Mouse (Mus musculus): ENCODE results near the gene Cald1. TPM values are rescaled to one million over a fixed set of nuclear protein-coding genes. Genes with fewer than 3 reads are reported as not detected.

The Cald1 gene
- polyA plus RNA-seq (2015; fragmentation: Nextera tagmentation; extraction: Ambion mirVana): 326 and 328 TPM in 2 replicates

- Histone ChIP-seq H3K9me3 (no peaks in the 10 kb centered on the region), H3K4me1 (peaks cover 65% of the 10 kb centered on the region), H3K27me3 (no peaks in the 10 kb centered on the region), H3K4me3 (peak within 1 kb of the TSS; percentile 54), H3K27ac (peak within 1 kb of the TSS; percentile 79), H3K9ac (peak within 1 kb of the TSS; percentile 76), H3K4me2 (replicated peaks) (peak within 1 kb of the TSS; percentile 74), H3K36me3 (no peaks in the 10 kb centered on the region)
- WGBS: 11% methylated on average over 16 of the region's 16 CpGs
- ATAC-seq (ENCODE audit: low FRiP score, low read depth): peak; percentile 92
These were observed at the start of gene Cald1 for GRCm38 (mm10) chr6:34598121-34599065. Gene Cald1 (plus strand): TSS chr6:34598500.

GRCm38 (mm10) chr6:34549017-34549416 lies 49.3 kb upstream of the Cald1 start:
- no peak overlapping the region for H3K4me2 ChIP-seq (replicated peaks)
- peaks cover 26% of the 10 kb centered on the region for H3K4me1 ChIP-seq
- H3K36me3 ChIP-seq: no peaks in the 10 kb centered on the region
- no peak overlapping the region for H3K9ac ChIP-seq
- no peaks in the 10 kb centered on the region for H3K27me3 ChIP-seq
- H3K27ac ChIP-seq: no peak overlapping the region
- no peak for ATAC-seq (ENCODE audit: low FRiP score, low read depth)
- 40% methylated on average over 2 of the region's 2 CpGs for WGBS
- no peaks in the 10 kb centered on the region for H3K9me3 ChIP-seq
- no peak overlapping the region for H3K4me3 ChIP-seq

GRCm38 (mm10) chr6:34552489-34553157 lies 45.7 kb upstream of the Cald1 start:
- 51% methylated on average over 4 of the region's 4 CpGs for whole genome bisulfite sequencing

GRCm38 (mm10) chr6:34554291-34554997 lies 43.9 kb upstream of the Cald1 start:
- H3K27ac ChIP-seq: no peak overlapping the region
- WGBS: 59% methylated on average over 9 of the region's 9 CpGs

More at GRCm38 (mm10) chr6:34552489-34553157, 45.7 kb upstream of the Cald1 start:
- no peak for ATAC-seq (ENCODE audit: low FRiP score, low read depth)
- H3K9ac ChIP-seq: no peak overlapping the region
- no peak overlapping the region for H3K4me2 ChIP-seq (replicated peaks)
- no peaks in the 10 kb centered on the region for H3K36me3 ChIP-seq
- 0 out of 2 replicates have a peak, but pooled peaks cover 11% of the 10 kb centered on the region for H3K4me1 ChIP-seq
- H3K27me3 ChIP-seq: no peaks in the 10 kb centered on the region
- H3K4me3 ChIP-seq: no peak overlapping the region
- H3K9me3 ChIP-seq: no peaks in the 10 kb centered on the region
- no peak overlapping the region for H3K27ac ChIP-seq

GRCm38 (mm10) chr6:34559521-34559920 lies 38.8 kb upstream of the Cald1 start:
- 57% methylated on average over 4 of the region's 4 CpGs for WGBS
- Histone ChIP-seq H3K27ac (no peak overlapping the region), H3K4me1 (peaks cover 12% of the 10 kb centered on the region; the same call in 1 of the 2 replicates), H3K4me2 (replicated peaks) (no peak overlapping the region), H3K9me3 (no peaks in the 10 kb centered on the region), H3K27me3 (no peaks in the 10 kb centered on the region), H3K9ac (no peak overlapping the region), H3K36me3 (no peaks in the 10 kb centered on the region), H3K4me3 (no peak overlapping the region)
- no peak for ATAC-seq (ENCODE audit: low FRiP score, low read depth)

More at GRCm38 (mm10) chr6:34554291-34554997, 43.9 kb upstream of the Cald1 start:
- Histone ChIP-seq H3K27me3 (no peaks in the 10 kb centered on the region), H3K9ac (no peak overlapping the region), H3K4me2 (replicated peaks) (no peak overlapping the region), H3K4me1 (peaks cover 10% of the 10 kb centered on the region; the same call in 1 of the 2 replicates), H3K4me3 (no peak overlapping the region), H3K36me3 (no peaks in the 10 kb centered on the region), H3K9me3 (no peaks in the 10 kb centered on the region)
- no peak for ATAC-seq (ENCODE audit: low FRiP score, low read depth)

- H3K36me3 ChIP-seq: no peaks in the 10 kb centered on the region
- no peak overlapping the region for H3K9ac ChIP-seq
- WGBS: 63% methylated on average over 7 of the region's 7 CpGs
- no peak overlapping the region for H3K4me2 ChIP-seq (replicated peaks)
- H3K4me3 ChIP-seq: no peak overlapping the region
- H3K9me3 ChIP-seq: no peaks in the 10 kb centered on the region
- no peak overlapping the region for H3K27ac ChIP-seq
- no peak for ATAC-seq (ENCODE audit: low FRiP score, low read depth)
- H3K27me3 ChIP-seq: no peaks in the 10 kb centered on the region
- H3K4me1 ChIP-seq: no peaks in the 10 kb centered on the region
These were observed 33.0 kb upstream of the Cald1 start for GRCm38 (mm10) chr6:34565176-34565880.

GRCm38 (mm10) chr6:34567298-34567697 lies 31.0 kb upstream of the Cald1 start:
- Histone ChIP-seq H3K4me2 (replicated peaks) (no peak overlapping the region), H3K4me1 (no peaks in the 10 kb centered on the region), H3K9me3 (no peaks in the 10 kb centered on the region), H3K9ac (no peak overlapping the region), H3K27me3 (no peaks in the 10 kb centered on the region), H3K27ac (no peak overlapping the region), H3K36me3 (no peaks in the 10 kb centered on the region), H3K4me3 (no peak overlapping the region)
- no peak for ATAC-seq (ENCODE audit: low FRiP score, low read depth)
- WGBS: 57% methylated on average over 5 of the region's 5 CpGs

GRCm38 (mm10) chr6:34579504-34580068 lies 18.7 kb upstream of the Cald1 start:
- Histone ChIP-seq H3K36me3 (no peaks in the 10 kb centered on the region), H3K4me2 (replicated peaks) (no peak overlapping the region), H3K27ac (no peak overlapping the region), H3K9ac (no peak overlapping the region), H3K4me1 (peaks cover 9% of the 10 kb centered on the region; the same call in 1 of the 2 replicates), H3K9me3 (no peaks in the 10 kb centered on the region), H3K27me3 (no peaks in the 10 kb centered on the region), H3K4me3 (no peak overlapping the region)
- 87% methylated on average over 6 of the region's 6 CpGs for WGBS
- ATAC-seq (ENCODE audit: low FRiP score, low read depth): no peak

- Histone ChIP-seq H3K27ac (no peak overlapping the region; the same call in 1 of the 2 replicates), H3K36me3 (no peaks in the 10 kb centered on the region), H3K27me3 (no peaks in the 10 kb centered on the region), H3K4me2 (replicated peaks) (no peak overlapping the region), H3K9me3 (no peaks in the 10 kb centered on the region), H3K4me3 (no peak overlapping the region), H3K9ac (no peak overlapping the region), H3K4me1 (peaks cover 9% of the 10 kb centered on the region; the same call in 1 of the 2 replicates)
- 34% methylated on average over 5 of the region's 5 CpGs for WGBS
- ATAC-seq (ENCODE audit: low FRiP score, low read depth): no peak
These were observed 14.9 kb upstream of the Cald1 start for GRCm38 (mm10) chr6:34583365-34583764.

- Histone ChIP-seq H3K36me3 (no peaks in the 10 kb centered on the region), H3K27me3 (no peaks in the 10 kb centered on the region), H3K4me1 (peaks cover 6% of the 10 kb centered on the region; the same call in 1 of the 2 replicates), H3K4me2 (replicated peaks) (no peak overlapping the region), H3K27ac (no peak overlapping the region), H3K4me3 (no peak overlapping the region), H3K9me3 (no peaks in the 10 kb centered on the region), H3K9ac (no peak overlapping the region)
- 78% methylated on average over 4 of the region's 4 CpGs for WGBS
- no peak for ATAC-seq (ENCODE audit: low FRiP score, low read depth)
These were observed 10.2 kb upstream of the Cald1 start for GRCm38 (mm10) chr6:34588066-34588465.

- Histone ChIP-seq H3K4me1 (no peaks in the 10 kb centered on the region), H3K4me2 (replicated peaks) (no peak overlapping the region), H3K27ac (no peak overlapping the region), H3K4me3 (no peak overlapping the region), H3K9ac (no peak overlapping the region), H3K36me3 (no peaks in the 10 kb centered on the region), H3K27me3 (no peaks in the 10 kb centered on the region), H3K9me3 (no peaks in the 10 kb centered on the region)
- ATAC-seq (ENCODE audit: low FRiP score, low read depth): no peak
- WGBS: 93% methylated on average over 9 of the region's 9 CpGs
These were observed 7.6 kb upstream of the Cald1 start for GRCm38 (mm10) chr6:34590716-34591115.
